Mouse (Mus musculus) neural tube, embryonic 11.5 days (tissue): ENCODE data around the gene Nlk. TPM values are rescaled to one million over a fixed set of nuclear protein-coding genes. Genes with fewer than 3 reads are reported as not detected.

ENCODE experiments used
- polyA plus RNA-seq: library from polyadenylated mRNA; unstranded; fragments of >200 nt; fragmentation: Nextera tagmentation; extraction: Ambion mirVana; gene quantifications from 2 replicates; pipeline ENCODE4 v1.2.1, GENCODE M21; 2014

Gene Nlk
- polyA plus RNA-seq, 1 experiment from 2014 or later = 25.3 TPM

Other genes with a start within 250 kb of the Nlk start
- 17.6 and 19.6 TPM in 2 replicates for gene Slc46a1, start 231.7 kb downstream of the Nlk start, polyA plus RNA-seq
- 17.4 and 21.8 TPM in 2 replicates for gene Sarm1, start 199.6 kb downstream of the Nlk start, polyA plus RNA-seq
- 67.8 and 68.7 TPM in 2 replicates for gene Vtn, start 198.3 kb downstream of the Nlk start, polyA plus RNA-seq
- gene Sebox, start 193.9 kb downstream of the Nlk start, polyA plus RNA-seq = not detected in 2 replicates
- 81.8 and 87.3 TPM in 2 replicates for gene Tmem199, start 185.2 kb downstream of the Nlk start, polyA plus RNA-seq
- gene Poldip2, start 185.2 kb downstream of the Nlk start, polyA plus RNA-seq = 156 and 158 TPM in 2 replicates
- 70.0 and 71.2 TPM in 2 replicates for gene Tnfaip1, start 161.0 kb downstream of the Nlk start, polyA plus RNA-seq
- gene Ift20, start 161.0 kb downstream of the Nlk start, polyA plus RNA-seq = 99.7 and 110 TPM in 2 replicates
- 69.3 and 75.1 TPM in 2 replicates for gene Tmem97, start 146.6 kb downstream of the Nlk start, polyA plus RNA-seq
- gene Ccnq, start 54.4 kb upstream of the Nlk start, polyA plus RNA-seq = 37.5 and 38.9 TPM in 2 replicates
- 16.6 and 21.6 TPM in 2 replicates for gene Lyrm9, start 129.2 kb upstream of the Nlk start, polyA plus RNA-seq
- gene Nos2, start 223.4 kb upstream of the Nlk start, polyA plus RNA-seq = 1.4 and 1.6 TPM in 2 replicates